Mouse (Mus musculus) bone marrow, adult 2 months (tissue): Measurements from ENCODE around the gene Eloa. TPM values are rescaled to one million over a fixed set of nuclear protein-coding genes. Genes with fewer than 3 reads are reported as not detected.

Experiments used
- H3K27ac ChIP-seq: fragments of 200-500 bp; 2 replicates; pipeline ENCODE4 v1.5.1; 2012; ENCODE audit warnings: low read depth, mild to moderate bottlenecking, control low read depth, inconsistent platforms, low read length; ENCODE audit not compliant: control insufficient read depth, poor library complexity, insufficient read depth
- H3K4me1 ChIP-seq: fragments of 200-500 bp; 2 replicates; pipeline ENCODE4 v1.6.1; 2011; ENCODE audit warnings: low read length; ENCODE audit not compliant: control insufficient read depth, insufficient read depth
- H3K4me3 ChIP-seq: fragments of 200-500 bp; replicated peaks from 2 replicates; pipeline ENCODE3; 2011; ENCODE audit warnings: mild to moderate bottlenecking, low read depth, low read length, control low read depth; ENCODE audit not compliant: control insufficient read depth
- CTCF ChIP-seq: fragments of 200-500 bp; IDR thresholded peaks from 2 replicates; pipeline ENCODE4 v1.5.1; 2011; ENCODE audit warnings: low read length, control low read depth; ENCODE audit not compliant: control insufficient read depth, insufficient read depth
- POLR2A ChIP-seq: fragments of 200-500 bp; IDR thresholded peaks from 2 replicates; pipeline ENCODE4 v1.6.1; 2011; ENCODE audit warnings: low read depth, mild to moderate bottlenecking, control low read depth, low read length, borderline replicate concordance; ENCODE audit not compliant: control insufficient read depth
- WGBS: fragments of 180-500 bp; shearing (Covaris S2); methylation state at CpG from one replicate; pipeline ENCODE4 v1.1.7; 2018; 5-methylcytosine and 5-hydroxymethylcytosine counted together
- polyA plus RNA-seq: library from polyadenylated mRNA; stranded (reverse); fragments of >200 nt; gene quantifications from 2 replicates; pipeline ENCODE4 v1.2.4, GENCODE M21; 2011; ENCODE audit warnings: low replicate concordance; ENCODE audit not compliant: missing spikeins, insufficient read depth, insufficient read length

The Eloa gene
- polyA plus RNA-seq, 1 experiment: 22.9 TPM

- TF ChIP-seq POLR2A: no peak
- no peak for TF ChIP-seq CTCF
- Histone ChIP-seq H3K27ac (no peak overlapping the region), H3K4me1 (no peaks in the 10 kb centered on the region; the same call in 1 of the 2 replicates), H3K4me3 (no peak overlapping the region)
- 18% methylated on average over 1 of the region's 1 CpGs for WGBS
These were observed 34.5 kb upstream of the Eloa start for GRCm38 (mm10) chr4:136056030-136056429.

DNA sequence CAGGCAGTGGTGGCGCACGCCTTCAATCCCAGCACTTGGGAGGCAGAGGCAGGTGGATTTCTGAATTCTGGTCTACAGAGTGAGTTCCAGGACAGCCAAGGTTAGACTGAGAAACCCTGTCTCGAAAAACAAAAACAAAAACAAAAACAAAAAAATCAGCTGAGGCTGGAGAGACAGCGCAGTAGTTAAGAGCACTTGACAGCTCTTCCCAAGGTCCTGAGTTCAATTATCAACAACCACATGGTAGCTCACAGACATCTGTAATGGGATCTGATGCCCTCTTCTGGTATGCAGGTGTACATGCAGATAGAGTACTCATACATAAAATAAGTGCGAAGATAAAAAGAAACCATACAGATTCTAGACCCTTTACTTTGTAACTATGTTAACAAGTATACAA lies 32.3 kb upstream of the Eloa start:
- H3K4me3 ChIP-seq: no peak overlapping the region
- WGBS: 70% methylated on average over 5 of the region's 5 CpGs
- H3K27ac ChIP-seq: no peak overlapping the region
- H3K4me1 ChIP-seq: no peaks in the 10 kb centered on the region; the same call in 1 of the 2 replicates
- TF ChIP-seq POLR2A (no peak), CTCF (no peak)

DNA sequence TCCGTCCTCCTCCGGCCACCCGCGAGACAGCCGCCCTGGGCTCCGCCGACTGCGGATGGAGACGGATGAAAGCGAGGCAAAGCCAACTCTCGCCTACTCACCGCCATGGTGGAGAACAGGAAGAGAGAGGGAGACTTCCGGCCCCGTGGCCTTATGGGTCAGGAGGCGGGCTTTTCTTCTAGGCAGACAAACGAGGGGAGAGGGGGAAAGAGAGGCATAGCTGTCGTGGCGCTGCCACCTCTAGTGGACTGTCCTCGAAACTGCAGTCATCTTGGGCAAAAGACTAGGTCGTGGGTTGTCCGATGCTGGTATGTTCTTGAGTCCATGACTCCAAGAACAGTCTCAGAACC lies 31.7 kb upstream of the Eloa start, which contains the start of gene Rpl11:
Rpl11 (minus strand) TSS at position 182 of the 350 bp plus-strand sequence.
- under 1% methylated on average over 21 of the region's 21 CpGs for WGBS
- H3K4me1 ChIP-seq: no peaks in the 10 kb centered on the region; the same call in 1 of the 2 replicates
- H3K27ac ChIP-seq: peak within 1 kb of the TSS; percentile 60; the same call in 1 of the 2 replicates
- peak; percentile 92 for TF ChIP-seq CTCF
- peak; percentile 45; the same call in 1 of the 2 replicates for TF ChIP-seq POLR2A
- H3K4me3 ChIP-seq: peak within 1 kb of the TSS; percentile 81

DNA sequence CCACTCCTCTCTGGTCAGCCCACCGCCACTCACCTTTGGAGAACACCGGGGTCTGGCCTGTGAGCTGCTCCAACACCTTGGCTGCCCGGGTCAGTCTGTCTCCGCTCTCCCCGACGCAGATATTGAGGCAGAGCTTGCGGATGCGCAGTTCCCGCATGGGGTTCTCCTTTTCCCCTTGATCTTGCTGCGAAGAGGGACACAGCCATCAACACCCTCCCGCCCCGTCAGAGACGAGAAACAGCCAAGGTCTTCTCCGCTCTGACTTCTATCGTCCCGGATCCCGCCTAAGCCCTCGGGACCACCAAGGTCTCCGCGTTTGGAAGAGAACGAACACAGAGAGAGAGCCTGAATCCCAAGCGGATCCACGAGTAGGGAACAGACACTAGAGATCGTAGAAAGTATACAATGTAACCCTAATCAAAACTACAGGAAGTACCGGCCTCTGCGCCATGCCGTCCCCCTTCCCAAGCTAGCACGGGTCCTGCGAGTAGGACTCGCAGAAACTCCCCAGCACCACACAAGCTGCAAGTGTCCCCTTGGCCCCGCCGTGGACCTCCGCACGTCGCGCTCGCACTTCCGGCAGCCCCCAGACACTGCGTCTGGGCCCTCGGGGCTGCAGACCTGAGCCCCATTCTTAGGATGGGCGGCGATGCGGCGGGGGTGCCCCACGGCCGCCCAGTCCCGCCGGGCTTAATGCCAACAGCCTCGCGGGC lies 31.1 kb upstream of the Eloa start:
- peak overlapping the region; percentile 81 for H3K4me3 ChIP-seq
- WGBS: under 1% methylated on average over 50 of the region's 50 CpGs
- H3K27ac ChIP-seq: peak overlapping the region; percentile 60; the same call in 1 of the 2 replicates
- H3K4me1 ChIP-seq: no peaks in the 10 kb centered on the region; the same call in 1 of the 2 replicates
- no peak for TF ChIP-seq CTCF
- no peak for TF ChIP-seq POLR2A

DNA sequence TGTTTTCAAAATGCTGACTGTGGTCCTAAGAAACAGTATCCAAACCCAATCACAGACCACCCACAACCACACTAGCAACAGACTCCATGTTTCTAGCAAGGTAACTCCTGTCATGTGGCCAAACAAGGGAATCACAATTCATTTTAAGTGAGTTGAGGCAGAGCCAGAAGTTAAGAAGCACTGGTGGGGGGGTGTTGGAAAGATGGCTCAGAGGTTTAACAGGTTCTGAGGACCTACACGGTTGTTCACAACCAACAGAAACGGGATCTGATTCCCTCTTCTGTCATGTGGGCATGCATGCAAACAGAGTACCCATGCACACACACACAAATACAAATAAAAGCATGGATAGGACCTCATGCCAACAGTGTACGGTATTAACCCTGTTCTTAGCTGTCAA lies 30.5 kb upstream of the Eloa start:
- Histone ChIP-seq H3K27ac (no peak overlapping the region), H3K4me3 (peak overlapping the region; percentile 81), H3K4me1 (no peaks in the 10 kb centered on the region; the same call in 1 of the 2 replicates)
- TF ChIP-seq CTCF (no peak), POLR2A (no peak)
- 2% methylated on average over 3 of the region's 3 CpGs for WGBS

DNA sequence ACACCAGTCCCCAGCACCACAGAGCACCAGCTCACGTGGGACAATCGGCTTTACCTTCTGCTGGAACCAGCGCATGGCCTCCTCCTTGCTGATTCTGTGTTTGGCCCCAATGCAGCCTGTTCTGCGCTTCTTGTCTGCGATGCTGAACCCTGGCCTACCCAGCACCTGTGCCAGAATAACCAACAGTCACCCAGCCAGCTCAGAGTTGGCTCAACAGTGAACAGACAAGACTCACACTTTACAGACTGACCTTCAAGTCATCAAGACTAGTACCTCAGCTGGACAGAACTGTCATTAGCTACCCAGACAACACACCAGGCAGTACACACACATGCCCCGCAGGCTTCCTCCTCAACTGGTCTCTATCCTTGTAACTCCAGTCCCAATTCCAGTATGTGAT lies 28.7 kb upstream of the Eloa start:
- 93% methylated on average over 6 of the region's 6 CpGs for WGBS
- no peaks in the 10 kb centered on the region; the same call in 1 of the 2 replicates for H3K4me1 ChIP-seq
- no peak overlapping the region for H3K27ac ChIP-seq
- no peak for TF ChIP-seq CTCF
- TF ChIP-seq POLR2A: no peak
- H3K4me3 ChIP-seq: no peak overlapping the region

DNA sequence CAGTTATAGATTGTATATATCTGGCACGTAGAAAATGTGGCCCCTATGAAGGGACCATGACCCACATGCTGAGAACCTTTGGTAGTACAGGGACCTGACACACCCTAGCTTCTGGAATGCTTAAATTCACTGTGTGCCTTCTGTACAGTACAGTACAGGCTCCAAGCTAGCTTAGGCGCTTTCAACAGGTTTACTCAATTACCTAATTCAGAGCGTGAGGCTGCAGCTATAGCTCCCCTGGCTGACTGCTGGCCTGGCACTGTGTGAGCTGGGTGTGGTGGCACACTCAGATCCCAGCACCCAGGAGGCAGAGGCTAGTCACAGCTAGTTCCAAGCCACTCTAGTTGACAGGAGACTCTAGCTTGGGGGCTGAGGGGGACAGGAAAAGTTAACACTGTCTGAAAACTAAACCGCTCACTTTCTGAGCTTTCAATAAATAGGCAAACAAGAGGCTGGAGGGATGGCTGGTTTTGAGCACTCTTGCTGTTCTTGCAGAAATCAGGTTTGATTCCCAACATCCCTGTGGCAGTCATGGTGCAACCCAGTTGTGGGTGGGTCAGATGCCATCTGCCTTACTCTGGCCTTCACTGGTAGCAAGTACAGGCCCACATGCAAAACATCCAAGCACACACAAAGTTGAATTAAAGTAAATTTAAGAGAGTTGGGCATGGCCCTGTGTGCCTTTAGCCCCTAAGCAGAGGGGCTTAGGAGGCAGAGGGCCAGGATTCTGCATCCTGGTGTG lies 26.9 kb upstream of the Eloa start:
- H3K4me1 ChIP-seq: no peaks in the 10 kb centered on the region; the same call in 1 of the 2 replicates
- TF ChIP-seq POLR2A: no peak
- no peak for TF ChIP-seq CTCF
- WGBS: 80% methylated on average over 4 of the region's 4 CpGs
- no peak overlapping the region for H3K27ac ChIP-seq
- no peak overlapping the region for H3K4me3 ChIP-seq

DNA sequence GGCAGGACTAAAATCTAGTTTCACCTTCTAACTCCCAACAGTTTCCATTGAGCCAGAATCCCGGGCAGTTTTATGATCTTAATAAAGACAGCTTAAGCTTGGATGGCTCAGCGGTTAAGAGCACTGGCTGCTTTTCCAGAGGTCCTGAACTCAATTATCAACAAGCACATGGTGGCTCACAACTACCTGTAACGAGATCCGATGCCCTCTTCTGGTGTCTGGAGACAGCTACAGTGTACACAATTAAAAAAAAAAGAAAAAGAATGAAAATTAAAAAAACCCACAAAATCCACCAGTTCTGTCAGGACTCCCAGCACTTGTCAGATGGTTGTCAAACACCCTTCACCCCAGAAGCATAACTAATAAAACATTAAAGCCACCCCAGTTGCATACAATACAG lies 26.1 kb upstream of the Eloa start:
- no peak overlapping the region for H3K4me3 ChIP-seq
- 42% methylated on average over 4 of the region's 4 CpGs for WGBS
- H3K4me1 ChIP-seq: no peaks in the 10 kb centered on the region; the same call in 1 of the 2 replicates
- TF ChIP-seq POLR2A (no peak), CTCF (no peak)
- no peak overlapping the region for H3K27ac ChIP-seq

- TF ChIP-seq POLR2A (no peak), CTCF (no peak)
- WGBS: 93% methylated on average over 6 of the region's 6 CpGs
- no peaks in the 10 kb centered on the region; the same call in 1 of the 2 replicates for H3K4me1 ChIP-seq
- no peak overlapping the region for H3K27ac ChIP-seq
- no peak overlapping the region for H3K4me3 ChIP-seq
These were observed 25.3 kb upstream of the Eloa start for GRCm38 (mm10) chr4:136046888-136047287.
